9 mouse cellular contexts compared by ENCODE assay signal in the genomic region with DNA sequence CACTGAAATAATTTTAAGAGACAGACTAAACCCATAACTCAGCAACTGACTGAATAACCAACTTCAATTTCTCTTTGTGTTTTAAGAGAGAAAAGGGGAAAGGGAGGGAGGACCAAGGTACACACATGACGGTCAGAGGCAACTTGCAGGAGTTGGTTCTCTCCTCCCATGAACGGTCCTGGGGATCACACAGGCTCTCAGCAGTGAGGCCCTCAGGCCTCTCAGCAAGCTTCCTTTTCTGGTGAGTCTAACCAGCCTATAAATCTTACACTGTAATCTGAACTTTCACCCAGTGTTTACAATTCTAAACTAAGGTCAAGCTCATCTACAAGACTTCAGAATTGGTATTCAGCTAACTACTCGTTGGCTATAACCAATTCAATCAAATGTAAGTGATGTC. TPM values are rescaled to one million over a fixed set of nuclear protein-coding genes. Genes with fewer than 3 reads are reported as not detected.
A peak's percentile ranks its signal among the peaks of the same experiment; 100 is the strongest.
DNase-seq lines count a peak whose midpoint lies in the region; ATAC-seq and TF ChIP-seq lines count a peak whose summit lies in the region.
"Had no signal": no experiment of that assay in that cellular context is flagged by ENCODE, and none has a peak within 500 bp of the region (broad histone marks: within the 10 kb centered on the region; RNA-seq: fewer than 3 reads in every experiment).

No protein-coding gene starts in this region.

- H3K9ac ChIP-seq in forebrain, embryonic 14.5 days (ENCODE audit: low read length) = no peak overlapping the region
- H3K9ac ChIP-seq in forebrain, embryonic 11.5 days (ENCODE audit: low read length) = no peak overlapping the region
- peak overlapping the region; percentile 10; the same call in 1 of the 2 replicates for H3K9ac ChIP-seq in hindbrain, postnatal 0 days (replicated peaks; ENCODE audit: low read length)

- intact Hi-C loops in left cerebral cortex, adult 2 months (cut with DNase I) = loop anchor here (10.0 kb wide), 1 partner anchor 210 kb away; the partner anchor contains the start of gene Chgb

- H3K4me2 ChIP-seq in forebrain, embryonic 14.5 days (ENCODE audit: low read length) = peak overlapping the region; percentile 62; the same call in 1 of the 2 replicates
- no peak overlapping the region for H3K4me2 ChIP-seq in forebrain, embryonic 11.5 days (ENCODE audit: low read depth, low read length, severe bottlenecking)
- peak overlapping the region; percentile 72 for H3K4me2 ChIP-seq in hindbrain, postnatal 0 days (ENCODE audit: low read depth, low read length)

- no peak for DNase-seq in forebrain, embryonic 14.5 days (ENCODE audit: low spot score)
- DNase-seq in forebrain, embryonic 11.5 days (ENCODE audit: low spot score) = no peak
- DNase-seq in left cerebral cortex, adult 2 months (ENCODE audit: extremely low spot score in 1 of 2, low spot score in 2 of 2) = no peak
- no peak for DNase-seq in left cerebral cortex, adult 11 months (ENCODE audit: low spot score)
- DNase-seq in hindbrain, postnatal 0 days (ENCODE audit: low spot score) = no peak
- no peak for DNase-seq in layer of hippocampus, adult 18-20 months (ENCODE audit: low spot score in 2 of 2)

- H3K27ac ChIP-seq in forebrain, embryonic 14.5 days (ENCODE audit: low read depth, low read length) = no peak overlapping the region
- no peak overlapping the region for H3K27ac ChIP-seq in forebrain, embryonic 11.5 days (ENCODE audit: low read depth, low read length)
- peak overlapping the region; percentile 97 for H3K27ac ChIP-seq in left cerebral cortex, adult 2 months
- H3K27ac ChIP-seq in hindbrain, postnatal 0 days = peak overlapping the region; percentile 13; the same call in 1 of the 2 replicates
- H3K27ac ChIP-seq: macrophage had no signal

- TF ChIP-seq CTCF in left cerebral cortex, adult 2 months (IDR thresholded peaks at IDR 0.05) = no peak
- no peak for TF ChIP-seq CTCF in hindbrain, postnatal 0 days (IDR thresholded peaks at IDR 0.05; ENCODE audit: low read depth)

- no peaks in the 10 kb centered on the region for H3K9me3 ChIP-seq in forebrain, embryonic 14.5 days (replicated peaks; ENCODE audit: control insufficient read depth, low read length)
- no peaks in the 10 kb centered on the region for H3K9me3 ChIP-seq in forebrain, embryonic 11.5 days (ENCODE audit: control insufficient read depth, low read length)
- no peaks in the 10 kb centered on the region for H3K9me3 ChIP-seq in hindbrain, postnatal 0 days (ENCODE audit: low read length)

- no peak overlapping the region for H3K4me3 ChIP-seq in forebrain, embryonic 14.5 days (ENCODE audit: low read depth, low read length)
- H3K4me3 ChIP-seq in forebrain, embryonic 11.5 days (ENCODE audit: low read depth, low read length) = no peak overlapping the region
- H3K4me3 ChIP-seq in left cerebral cortex, adult 2 months = peak overlapping the region; percentile 87
- H3K4me3 ChIP-seq in hindbrain, postnatal 0 days (ENCODE audit: low read length) = peak overlapping the region; percentile 89; the same call in 1 of the 2 replicates

- WGBS in forebrain, embryonic 14.5 days = 74% methylated on average over 3 of the region's 3 CpGs
- WGBS in forebrain, embryonic 11.5 days = 90% methylated on average over 3 of the region's 3 CpGs
- WGBS in hindbrain, postnatal 0 days = 56% methylated on average over 3 of the region's 3 CpGs

- H3K4me1 ChIP-seq in forebrain, embryonic 14.5 days (ENCODE audit: control insufficient read depth, insufficient read depth, low read length) = peaks cover 14% of the 10 kb centered on the region
- no peaks in the 10 kb centered on the region for H3K4me1 ChIP-seq in forebrain, embryonic 11.5 days (replicated peaks; ENCODE audit: control insufficient read depth, insufficient read depth, low read length)
- H3K4me1 ChIP-seq in hindbrain, postnatal 0 days (ENCODE audit: insufficient read depth, low read length) = no peaks in the 10 kb centered on the region

- peaks cover 16% of the 10 kb centered on the region; the same call in 1 of the 2 replicates for H3K36me3 ChIP-seq in forebrain, embryonic 14.5 days (ENCODE audit: control insufficient read depth, insufficient read depth, low read length)
- H3K36me3 ChIP-seq in forebrain, embryonic 11.5 days (ENCODE audit: control insufficient read depth, insufficient read depth, low read length) = no peaks in the 10 kb centered on the region; the same call in 1 of the 2 replicates
- peaks cover 10% of the 10 kb centered on the region; the same call in 1 of the 2 replicates for H3K36me3 ChIP-seq in hindbrain, postnatal 0 days (ENCODE audit: insufficient read depth, low read length)

- no peak for ATAC-seq in forebrain, embryonic 14.5 days
- no peak for ATAC-seq in forebrain, embryonic 11.5 days (replicated peaks; ENCODE audit: low FRiP score)
- no peak for ATAC-seq in hindbrain, postnatal 0 days
- ATAC-seq in monocyte, adult 5-6 weeks (replicated peaks; ENCODE audit: insufficient number of reproducible peaks, low FRiP score, low TSS enrichment, poor library complexity, severe bottlenecking) = peak; percentile 41
- no peak for ATAC-seq in megakaryocyte-erythroid progenitor cell, adult 5-6 weeks (replicated peaks; ENCODE audit: low FRiP score, low TSS enrichment, poor library complexity, severe bottlenecking)

- H3K27me3 ChIP-seq in forebrain, embryonic 14.5 days (replicated peaks; ENCODE audit: control insufficient read depth, insufficient read depth, low read length) = no peaks in the 10 kb centered on the region
- H3K27me3 ChIP-seq in forebrain, embryonic 11.5 days (ENCODE audit: control insufficient read depth, insufficient read depth, low read length) = no peaks in the 10 kb centered on the region
- H3K27me3 ChIP-seq in hindbrain, postnatal 0 days (ENCODE audit: insufficient read depth, low read length) = no peaks in the 10 kb centered on the region

RNA-seq across cellular contexts. Expression of gene Gpcpd1, which starts 12.3 kb away (rescaled TPM):
- polyA plus RNA-seq in forebrain, embryonic 14.5 days (2014; fragmentation: Nextera tagmentation; extraction: Ambion mirVana) = 65.3 and 67.0 TPM in 2 replicates
- 41.9 and 49.4 TPM in 2 replicates for polyA plus RNA-seq in forebrain, embryonic 11.5 days (2014; fragmentation: Nextera tagmentation; extraction: Ambion mirVana)
- 10 to 100 TPM; 74.2 to 86.0 TPM for total RNA-seq in left cerebral cortex, adult 2 months (2021)
- 43.9 and 46.9 TPM in 2 replicates for total RNA-seq in hindbrain, postnatal 0 days (2014; rRNA removed)
- polyA plus RNA-seq in hindbrain, postnatal 0 days (2015; fragmentation: Nextera tagmentation; extraction: Ambion mirVana) = 84.0 and 91.9 TPM in 2 replicates
- total RNA-seq in monocyte, adult 5-6 weeks (2017) = 230 to 311 TPM (median 284 TPM) in 3 replicates
- 15.5 and 21.6 TPM in 2 replicates for total RNA-seq in megakaryocyte-erythroid progenitor cell, adult 5-6 weeks (2014; fragmentation: Nextera tagmentation)
- 18.6 and 30.4 TPM in 2 replicates for total RNA-seq in megakaryocyte-erythroid progenitor cell, adult 5-6 weeks (2017)
- total RNA-seq in layer of hippocampus, adult 18-20 months (2021) = 10 to 100 TPM; 51.8 to 57.3 TPM

Comparison
In these comparisons a context has a peak if more than half of its experiments do, and no peak if none do; other contexts are left out.
1. H3K27ac ChIP-seq: peak in left cerebral cortex, adult 2 months (single experiment) and hindbrain, postnatal 0 days (single experiment); none in forebrain, embryonic 14.5 days (single experiment) and forebrain, embryonic 11.5 days (single experiment).
2. H3K4me3 ChIP-seq: peak in left cerebral cortex, adult 2 months (single experiment) and hindbrain, postnatal 0 days (single experiment); none in forebrain, embryonic 14.5 days (single experiment) and forebrain, embryonic 11.5 days (single experiment).